Mouse (Mus musculus) MN1 (cell line): Measurements from ENCODE around the gene Dgki.

ENCODE experiments used
- DNase-seq: peaks from one replicate; pipeline ENCODE4 v3.0.0-alpha.2; 2016; ENCODE audit warnings: low spot score

The Dgki gene

DNA sequence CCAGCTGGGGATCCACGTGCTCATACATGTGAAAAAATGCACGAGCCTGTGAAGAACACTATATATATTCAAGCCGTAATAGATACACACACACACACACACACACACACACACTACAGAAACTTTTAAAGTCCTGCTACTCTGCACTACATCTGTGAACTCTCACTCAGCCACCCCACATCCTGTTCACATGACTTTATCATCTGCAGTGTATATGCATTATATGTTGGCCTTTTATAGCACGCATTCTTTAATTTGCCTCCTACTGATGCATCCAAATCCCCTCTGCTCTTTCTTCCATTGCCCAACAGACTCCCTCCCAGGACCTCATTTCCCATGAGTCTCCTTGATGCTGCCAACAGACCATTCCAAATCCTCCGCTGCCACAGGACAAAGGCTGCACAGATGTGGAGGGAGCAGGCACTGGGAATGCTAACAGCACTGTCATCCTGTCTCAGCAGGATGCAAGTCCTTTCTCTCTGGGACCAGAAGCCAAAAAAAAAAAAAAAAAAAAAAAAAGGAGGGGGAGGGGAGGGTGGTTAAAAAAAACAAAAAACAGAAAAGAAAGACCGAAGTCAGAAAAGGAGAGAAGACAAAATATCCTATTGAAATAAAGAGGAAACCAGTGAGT is 442.2 kb downstream of the Dgki start:
- DNase-seq = no peak

- DNase-seq = peak; percentile 93
These were observed 449.4 kb downstream of the Dgki start for GRCm38 (mm10) chr6:36850422-36851129.

DNA sequence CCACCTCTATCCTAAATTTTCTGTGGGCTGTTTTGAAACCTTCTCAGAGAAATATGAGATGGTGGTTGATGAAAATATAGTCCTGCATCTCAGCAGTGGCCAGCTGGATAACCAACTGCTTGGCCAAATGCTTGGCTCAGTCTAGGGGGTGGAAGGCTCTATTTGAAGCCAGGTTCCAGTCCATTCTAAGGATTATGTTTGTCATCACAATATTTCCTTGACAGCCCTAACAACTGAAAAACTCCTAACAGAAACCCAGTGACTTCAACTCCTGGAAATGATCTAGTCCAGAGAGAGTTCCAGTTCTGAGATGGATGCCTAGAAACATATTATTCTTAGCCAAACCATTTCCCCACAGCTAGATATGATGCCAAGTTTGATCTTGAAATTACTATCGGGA is 454.7 kb downstream of the Dgki start:
- no peak for DNase-seq

DNA sequence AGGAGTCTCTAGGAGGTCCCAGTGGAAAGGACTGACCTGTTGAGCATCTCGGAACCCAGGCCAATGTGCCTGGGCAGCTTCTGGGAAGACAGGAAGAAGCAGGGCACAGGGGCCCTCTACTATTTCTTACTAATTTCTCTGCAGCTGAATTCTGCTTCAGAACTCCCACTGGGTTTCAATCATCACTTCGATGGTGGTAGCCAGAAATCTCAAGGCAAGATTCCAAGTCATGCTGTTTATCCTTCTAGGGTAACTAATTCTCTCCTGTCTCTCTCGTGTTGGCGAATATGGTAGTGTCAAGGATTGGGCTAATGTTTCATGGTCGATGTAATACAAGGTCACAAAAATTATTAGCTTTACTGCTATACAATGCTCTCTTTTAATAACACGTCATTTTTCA is 455.7 kb downstream of the Dgki start:
- DNase-seq = no peak

- DNase-seq = no peak
These were observed 456.9 kb downstream of the Dgki start for GRCm38 (mm10) chr6:36843031-36843488.

DNA sequence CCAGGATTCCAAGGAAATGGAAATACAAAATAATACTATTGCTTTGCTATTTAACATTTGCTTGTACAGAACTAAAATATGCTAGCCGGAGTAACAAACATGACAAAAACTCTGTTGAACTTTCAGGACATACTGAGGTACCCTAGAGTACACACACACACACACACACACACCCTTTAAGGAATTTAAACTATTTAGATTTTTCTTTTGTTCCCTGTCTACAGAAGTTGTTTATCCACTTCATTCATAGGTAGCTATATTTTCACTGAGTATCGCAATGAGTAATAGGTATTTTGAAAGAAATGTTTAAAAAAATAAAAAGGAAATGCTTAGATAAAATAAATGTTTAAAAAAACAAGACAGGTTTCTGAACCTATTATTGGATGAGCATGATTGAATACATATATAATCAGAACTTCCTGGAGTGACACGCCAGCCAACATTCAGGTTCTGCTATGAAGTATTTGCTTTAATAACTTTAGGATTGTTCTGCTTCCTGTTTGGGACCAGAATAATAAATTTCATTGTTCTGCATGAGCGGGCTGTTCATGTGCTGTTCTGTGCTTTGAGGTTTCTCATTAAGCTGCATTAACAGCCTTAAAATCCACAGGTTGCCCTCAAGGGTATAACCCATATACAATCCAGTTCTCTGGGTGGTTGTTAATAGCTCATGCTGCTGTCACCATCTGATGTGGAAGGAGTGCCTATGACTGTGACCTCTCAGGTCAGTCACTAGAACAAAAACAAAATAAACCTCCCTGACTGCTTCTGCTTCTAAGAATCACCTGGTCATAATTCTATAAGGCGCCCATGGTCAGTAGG is 457.7 kb downstream of the Dgki start:
- DNase-seq = no peak

DNA sequence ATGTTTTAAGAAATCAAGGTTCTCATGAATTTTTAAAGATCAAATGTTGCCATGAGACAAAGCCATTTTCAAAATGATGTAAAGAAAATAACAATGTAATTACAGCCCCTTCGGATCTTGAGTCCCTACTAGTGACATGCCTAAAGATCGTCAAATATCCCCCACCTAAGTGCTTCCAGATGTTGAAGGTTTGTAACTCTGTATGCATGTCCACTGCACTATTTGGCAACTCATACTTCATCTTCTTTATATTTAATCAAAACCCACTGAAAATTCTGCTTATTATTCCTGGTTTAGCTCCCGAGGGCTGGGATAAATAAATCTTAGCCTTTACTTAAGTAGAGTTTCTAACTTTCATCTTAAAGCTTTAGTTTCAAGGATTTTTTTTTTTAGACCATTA is 458.3 kb downstream of the Dgki start:
- DNase-seq = no peak

GRCm38 (mm10) chr6:36841174-36841573 is 458.8 kb downstream of the Dgki start:
- DNase-seq = no peak

- no peak for DNase-seq
These were observed 461.2 kb downstream of the Dgki start for GRCm38 (mm10) chr6:36838747-36839146.

DNA sequence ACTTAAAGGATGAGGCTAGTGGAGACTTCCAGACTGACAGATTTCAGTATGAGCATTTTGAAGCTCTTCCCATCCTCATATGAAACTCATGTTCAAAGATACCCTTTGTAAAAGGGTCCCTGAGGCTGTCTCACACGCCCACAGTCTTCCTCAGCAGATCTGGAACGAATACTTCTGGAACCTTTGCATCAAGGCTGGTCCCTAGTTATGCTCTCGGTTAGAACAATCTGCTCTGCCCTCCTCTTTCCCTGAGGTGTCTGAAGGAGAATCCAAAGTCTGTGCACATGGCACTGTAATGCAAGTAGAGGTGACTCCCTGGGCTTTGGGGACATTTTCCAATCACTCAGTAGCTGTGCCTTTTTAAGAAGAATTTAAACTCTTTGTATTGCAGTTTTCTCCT is 464.6 kb downstream of the Dgki start:
- DNase-seq = no peak

- no peak for DNase-seq
These were observed 465.2 kb downstream of the Dgki start for GRCm38 (mm10) chr6:36834695-36835265.

DNA sequence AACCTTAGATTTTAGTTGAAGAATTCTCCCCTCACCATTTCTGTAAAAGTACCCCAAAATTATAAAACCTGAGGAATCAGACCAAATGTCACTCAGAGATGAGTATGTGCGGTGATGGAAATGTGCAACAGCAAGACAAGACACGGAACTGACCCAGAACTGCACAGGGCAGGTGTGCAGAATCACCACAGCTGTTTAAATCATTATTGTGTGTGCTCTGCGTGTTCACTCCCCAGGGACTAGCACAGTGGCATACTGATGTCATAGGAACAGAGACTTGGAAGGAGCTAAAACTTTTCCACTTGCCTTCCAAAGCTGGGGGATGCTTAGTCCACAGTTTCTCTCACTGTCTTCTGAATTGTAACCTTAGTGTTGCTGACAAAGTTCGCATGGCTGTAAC is 467.3 kb downstream of the Dgki start:
- DNase-seq = no peak

- DNase-seq = no peak
These were observed 467.8 kb downstream of the Dgki start for GRCm38 (mm10) chr6:36832207-36832606.

DNA sequence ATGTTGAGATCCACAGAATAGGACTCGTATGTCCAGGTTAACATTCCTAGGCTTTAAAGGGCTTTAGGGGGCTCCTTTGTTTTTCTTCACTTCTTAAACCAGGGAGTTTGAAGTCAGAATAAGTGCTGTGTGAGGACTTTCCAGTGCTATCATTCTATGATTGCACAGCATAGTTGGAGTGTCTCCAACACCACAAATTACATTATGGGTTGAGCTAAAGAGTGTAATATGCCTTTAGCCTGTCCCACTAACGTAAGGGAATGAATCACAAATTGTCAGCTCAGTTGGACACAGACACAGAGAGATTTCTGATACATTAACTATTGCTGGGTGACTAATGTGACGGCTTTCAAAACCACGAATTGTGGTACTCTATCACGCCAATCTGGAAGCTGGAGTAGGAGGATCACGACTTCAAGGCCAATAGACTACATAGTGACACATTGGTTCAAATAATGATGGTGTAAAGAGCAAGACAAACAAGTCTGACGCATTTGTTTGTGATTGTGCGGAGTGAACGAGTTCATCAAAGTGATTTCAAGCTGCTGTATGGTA is 469.5 kb downstream of the Dgki start:
- peak; percentile 52 for DNase-seq

DNA sequence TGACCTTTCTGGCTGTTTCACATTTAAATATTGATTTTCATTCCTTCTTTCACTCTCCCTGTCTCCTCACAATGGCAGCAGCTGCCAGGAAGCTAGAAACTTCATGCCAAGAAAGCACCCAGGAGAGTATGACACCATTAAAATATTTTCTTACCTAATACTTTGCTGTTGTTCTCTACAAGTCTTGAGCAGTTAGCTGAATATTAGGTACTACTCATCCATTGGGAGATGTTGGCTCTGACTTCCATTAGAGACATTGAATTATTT is 480.3 kb downstream of the Dgki start:
- DNase-seq = no peak

DNA sequence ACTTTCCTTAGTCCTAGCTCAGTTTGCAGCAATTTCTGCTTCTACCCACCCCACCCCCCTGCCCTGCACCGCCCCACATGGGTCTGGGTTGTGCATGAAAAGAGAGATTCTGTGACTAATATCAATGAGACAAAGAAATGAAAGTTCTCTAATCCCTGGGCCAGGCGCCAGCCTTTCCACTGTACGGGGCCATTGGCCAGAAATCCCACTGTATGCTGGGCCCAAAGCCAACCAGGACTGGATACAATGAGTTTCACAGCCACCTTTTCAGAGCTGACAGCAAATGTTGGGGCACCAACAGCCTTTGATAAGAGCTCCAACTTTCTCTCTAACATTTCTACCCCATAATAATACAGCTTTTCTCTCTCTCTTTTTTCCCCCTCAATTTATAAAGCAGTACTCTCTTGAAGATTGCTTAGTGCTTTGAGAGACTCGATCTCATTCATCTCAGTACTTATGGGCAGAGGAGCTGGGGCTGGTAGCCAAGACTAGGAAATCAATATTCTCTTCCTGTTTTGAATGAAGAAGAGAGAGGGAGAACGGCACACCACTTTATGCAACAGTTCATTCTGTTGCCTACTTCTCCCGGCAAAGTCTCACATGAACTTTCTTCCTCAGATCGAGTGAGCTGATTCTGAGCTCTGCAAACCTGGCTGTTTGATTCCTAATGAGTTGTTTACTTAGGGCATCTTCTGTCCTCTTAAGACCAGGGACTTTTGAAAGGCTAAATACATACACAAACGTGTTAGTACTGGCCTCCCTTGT is 480.8 kb downstream of the Dgki start:
- peak; percentile 77 for DNase-seq

DNA sequence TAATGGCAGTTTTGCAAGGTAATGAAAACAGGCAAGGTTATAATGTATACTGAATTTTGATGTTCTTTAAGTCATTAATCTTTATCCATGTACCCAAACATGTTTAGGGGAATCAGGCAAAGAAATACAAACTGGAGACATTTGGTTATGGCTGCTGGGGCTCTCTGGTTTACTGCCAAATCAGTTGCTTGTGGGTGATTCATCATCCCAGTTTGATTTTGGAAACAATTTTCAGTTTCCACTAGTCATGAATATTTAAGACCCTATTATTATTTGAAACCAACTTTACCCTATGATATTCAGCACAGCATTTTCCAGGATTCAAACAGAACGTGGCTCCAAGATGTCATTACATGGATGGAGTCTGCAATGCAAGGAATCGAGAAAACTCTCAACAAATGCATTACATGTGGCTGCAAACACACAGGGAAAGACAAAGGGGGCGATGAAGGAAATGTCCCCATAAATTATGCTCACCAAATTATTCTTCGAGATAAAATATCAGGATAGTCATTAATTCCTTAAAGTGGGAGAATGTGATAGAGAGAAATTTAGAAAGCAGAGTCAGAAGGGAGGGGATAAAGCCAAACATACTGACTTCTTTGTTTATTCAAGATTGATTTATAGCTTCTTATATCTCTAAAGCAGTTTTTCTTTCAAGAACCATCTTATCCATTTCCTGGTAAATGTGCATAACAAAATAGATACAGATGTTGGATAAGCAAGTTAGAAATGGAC is 481.5 kb downstream of the Dgki start:
- peak; percentile 14 for DNase-seq

- peak; percentile 14 for DNase-seq
These were observed 483.3 kb downstream of the Dgki start for GRCm38 (mm10) chr6:36816666-36817065.

DNA sequence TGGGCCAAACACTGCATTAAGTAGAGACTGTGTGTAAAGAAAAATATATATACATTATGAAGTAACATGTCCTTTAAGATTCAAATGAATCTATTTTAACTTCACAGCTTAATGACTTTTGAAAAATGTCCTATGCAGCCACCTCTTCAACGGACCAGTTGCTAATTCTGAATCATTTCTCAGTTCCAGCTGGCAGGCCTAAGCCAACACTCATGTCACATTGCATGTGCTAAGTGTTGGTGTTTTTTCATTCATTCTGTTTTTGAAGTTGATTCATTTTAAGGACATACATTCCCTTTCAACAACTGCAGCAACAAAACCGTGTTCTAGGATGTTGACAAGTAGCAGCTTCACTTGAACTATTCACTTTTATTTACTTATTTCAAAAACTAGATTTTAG is 484.0 kb downstream of the Dgki start:
- no peak for DNase-seq

DNA sequence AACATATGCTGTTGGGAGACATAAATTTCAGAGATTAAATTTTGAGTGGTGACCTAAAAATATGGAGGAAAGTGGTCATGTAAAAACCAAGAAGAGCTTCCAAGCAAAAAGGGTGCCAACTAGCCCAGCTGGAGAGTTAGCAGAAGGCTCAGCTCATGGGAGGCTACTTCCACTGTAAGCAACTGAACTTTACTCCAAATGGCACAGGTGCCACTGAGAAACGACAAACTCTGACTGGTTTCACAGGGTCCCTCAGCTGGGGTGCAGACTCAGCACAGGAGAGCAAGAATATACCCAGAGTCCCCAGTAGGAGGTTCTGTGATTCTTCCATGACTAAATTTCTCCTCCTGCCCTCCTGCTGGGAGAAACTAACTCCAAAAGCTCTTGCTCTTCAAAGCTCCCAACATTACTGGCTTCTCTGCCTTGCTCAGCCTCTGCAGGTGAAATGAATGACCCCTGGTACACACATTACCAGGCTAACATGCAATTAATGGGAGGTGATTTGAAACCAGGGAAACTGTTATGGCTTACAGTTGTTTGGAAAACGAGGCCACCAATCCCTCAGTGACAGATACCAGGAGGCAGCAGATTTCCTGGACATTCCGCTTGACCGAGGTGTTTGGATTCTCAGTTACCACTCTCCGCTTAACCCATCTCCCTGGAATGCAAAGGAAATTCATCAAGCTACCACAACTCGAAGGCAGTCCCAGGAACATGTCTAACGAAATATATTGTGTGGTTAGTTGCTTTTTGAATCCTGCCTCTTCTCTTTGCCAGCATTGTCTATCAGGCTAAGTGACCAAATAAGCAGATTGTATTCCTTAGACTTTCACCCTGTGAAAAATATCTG is 487.1 kb downstream of the Dgki start:
- DNase-seq = no peak
